Mouse (Mus musculus) embryonic facial prominence, embryonic 10.5 days (tissue): Measurements from ENCODE around the gene Tbc1d19. TPM values are rescaled to one million over a fixed set of nuclear protein-coding genes. Genes with fewer than 3 reads are reported as not detected.

Source experiments
- DNase-seq: peaks from one replicate; pipeline ENCODE4 v3.0.0-alpha.2; 2017; ENCODE audit warnings: low spot score
- H3K27ac ChIP-seq: fragments of 300-500 bp; sonication (generic); replicated peaks from 2 replicates; pipeline ENCODE4 v1.5.1; 2016; ENCODE audit warnings: mild to moderate bottlenecking
- H3K27me3 ChIP-seq: fragments of 300-500 bp; sonication (generic); replicated peaks from 2 replicates; pipeline ENCODE4 v1.6.1; 2016; ENCODE audit warnings: low read depth, mild to moderate bottlenecking; ENCODE audit not compliant: poor library complexity, severe bottlenecking
- H3K36me3 ChIP-seq: fragments of 300-500 bp; sonication (generic); replicated peaks from 2 replicates; pipeline ENCODE4 v1.6.1; 2016; ENCODE audit warnings: mild to moderate bottlenecking, moderate library complexity
- H3K4me1 ChIP-seq: fragments of 300-500 bp; sonication (generic); 2 replicates; pipeline ENCODE4 v1.6.1; 2016
- H3K4me3 ChIP-seq: fragments of 300-500 bp; sonication (generic); 2 replicates; pipeline ENCODE4 v1.5.1; 2016; ENCODE audit warnings: mild to moderate bottlenecking, moderate library complexity
- H3K9me3 ChIP-seq: fragments of 300-500 bp; sonication (generic); 2 replicates; pipeline ENCODE4 v1.6.1; 2016; ENCODE audit warnings: mild to moderate bottlenecking
- WGBS: fragments of 180-500 bp; shearing (Covaris S2); methylation state at CpG from one replicate; pipeline ENCODE4 v1.1.7; 2016; 5-methylcytosine and 5-hydroxymethylcytosine counted together
- polyA plus RNA-seq: library from polyadenylated mRNA; unstranded; fragments of >200 nt; fragmentation: Nextera tagmentation; extraction: Ambion mirVana; gene quantifications from 2 replicates; pipeline ENCODE4 v1.2.1, GENCODE M21; 2016

The Tbc1d19 gene
- polyA plus RNA-seq, 1 experiment from 2014 or later = 46.3 TPM

DNA sequence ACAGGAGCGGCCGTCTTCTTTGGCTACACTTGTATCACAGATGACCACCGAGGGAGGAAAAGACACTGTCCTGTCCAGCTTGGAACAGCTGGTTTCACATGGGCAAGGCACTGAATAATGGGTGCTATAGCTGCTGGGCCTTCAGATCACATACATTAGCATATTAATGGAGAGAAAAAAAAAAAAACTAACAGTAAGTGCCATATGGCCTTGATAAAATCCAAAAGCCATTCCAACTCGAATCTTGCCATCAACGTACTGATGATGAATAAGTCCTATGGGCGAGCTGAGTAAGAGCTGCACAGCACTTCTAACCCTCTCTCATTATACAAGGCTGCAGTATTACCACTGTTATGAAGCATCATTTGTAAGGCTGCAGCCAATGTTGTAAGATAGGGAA is 45.2 kb downstream of the Tbc1d19 start:
- Histone ChIP-seq H3K9me3 (no peaks in the 10 kb centered on the region), H3K4me3 (no peak overlapping the region), H3K36me3 (peaks cover 18% of the 10 kb centered on the region), H3K27ac (no peak overlapping the region), H3K4me1 (no peaks in the 10 kb centered on the region), H3K27me3 (no peaks in the 10 kb centered on the region)
- DNase-seq = no peak
- WGBS = 91% methylated on average over 6 of the region's 6 CpGs

DNA sequence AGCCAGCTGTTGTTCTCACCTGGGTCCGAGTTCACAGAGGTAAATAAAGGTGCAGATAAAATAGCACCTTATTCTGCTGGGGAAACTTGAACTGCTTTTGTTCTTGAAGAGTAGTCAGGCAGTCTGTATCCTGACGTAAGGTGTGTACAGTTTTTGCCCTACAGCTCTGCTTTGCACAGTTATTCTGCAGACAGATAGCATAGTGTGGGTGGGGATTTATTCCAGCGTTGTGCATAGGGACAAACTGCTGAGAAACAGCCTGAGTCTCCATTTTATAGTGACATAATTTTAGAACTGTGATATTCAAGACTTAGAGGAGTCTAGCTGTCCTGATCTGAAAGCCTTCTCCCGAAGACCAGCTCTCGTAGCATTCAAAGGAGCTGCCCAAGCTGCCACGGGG is 46.6 kb downstream of the Tbc1d19 start:
- H3K4me3 ChIP-seq = no peak overlapping the region
- H3K9me3 ChIP-seq = no peaks in the 10 kb centered on the region
- WGBS = 88% methylated on average over 6 of the region's 6 CpGs
- H3K36me3 ChIP-seq = peaks cover 18% of the 10 kb centered on the region
- no peak for DNase-seq
- H3K27ac ChIP-seq = no peak overlapping the region
- no peaks in the 10 kb centered on the region for H3K4me1 ChIP-seq
- H3K27me3 ChIP-seq = no peaks in the 10 kb centered on the region

DNA sequence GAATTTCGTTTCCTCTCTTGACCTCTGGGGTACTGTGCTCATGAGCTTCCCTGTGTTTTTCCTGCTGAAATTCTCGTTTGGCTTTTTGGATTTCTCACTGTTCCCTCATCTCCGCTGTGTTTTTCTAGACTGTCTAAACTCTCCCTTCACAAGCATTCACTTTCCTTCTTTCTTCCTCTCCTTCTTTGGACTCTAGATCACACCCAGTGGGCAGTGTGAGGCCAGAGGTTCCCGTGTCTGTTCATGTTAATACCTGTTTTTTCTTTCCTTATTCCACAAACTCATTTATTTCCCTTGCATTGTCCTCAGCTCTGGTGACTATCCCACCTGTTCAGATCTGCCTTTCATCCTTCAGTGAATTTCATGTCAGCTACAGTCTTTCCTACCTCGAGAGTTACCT is 55.7 kb downstream of the Tbc1d19 start:
- Histone ChIP-seq H3K27ac (no peak overlapping the region), H3K36me3 (0 out of 2 replicates have a peak, but pooled peaks cover 5% of the 10 kb centered on the region), H3K9me3 (no peaks in the 10 kb centered on the region), H3K4me1 (no peaks in the 10 kb centered on the region), H3K27me3 (no peaks in the 10 kb centered on the region), H3K4me3 (no peak overlapping the region)
- DNase-seq = no peak
- 87% methylated on average over 5 of the region's 5 CpGs for WGBS

DNA sequence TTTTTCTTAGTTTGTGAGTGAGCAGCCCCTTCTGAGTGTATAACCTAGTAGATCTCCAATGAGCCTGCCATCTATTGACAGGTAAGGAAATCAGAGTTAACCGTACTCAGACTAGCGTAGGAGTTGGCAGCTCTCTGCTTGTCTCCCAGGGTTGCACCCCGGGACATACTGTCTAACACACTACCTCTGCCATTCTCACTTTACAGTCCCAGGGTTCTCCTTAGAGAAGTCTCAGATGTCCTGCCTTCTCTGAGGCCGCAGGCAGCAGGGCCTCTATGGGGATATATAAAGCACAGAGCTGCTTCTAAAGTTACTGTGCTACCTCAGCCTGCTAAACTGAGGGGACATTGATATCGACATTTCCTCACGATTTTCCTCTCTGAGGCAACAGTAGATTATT is 56.6 kb downstream of the Tbc1d19 start:
- Histone ChIP-seq H3K27me3 (no peaks in the 10 kb centered on the region), H3K27ac (no peak overlapping the region), H3K36me3 (0 out of 2 replicates have a peak, but pooled peaks cover 5% of the 10 kb centered on the region), H3K4me1 (no peaks in the 10 kb centered on the region), H3K4me3 (no peak overlapping the region), H3K9me3 (no peaks in the 10 kb centered on the region)
- DNase-seq = no peak
- WGBS = 82% methylated on average over 6 of the region's 6 CpGs

DNA sequence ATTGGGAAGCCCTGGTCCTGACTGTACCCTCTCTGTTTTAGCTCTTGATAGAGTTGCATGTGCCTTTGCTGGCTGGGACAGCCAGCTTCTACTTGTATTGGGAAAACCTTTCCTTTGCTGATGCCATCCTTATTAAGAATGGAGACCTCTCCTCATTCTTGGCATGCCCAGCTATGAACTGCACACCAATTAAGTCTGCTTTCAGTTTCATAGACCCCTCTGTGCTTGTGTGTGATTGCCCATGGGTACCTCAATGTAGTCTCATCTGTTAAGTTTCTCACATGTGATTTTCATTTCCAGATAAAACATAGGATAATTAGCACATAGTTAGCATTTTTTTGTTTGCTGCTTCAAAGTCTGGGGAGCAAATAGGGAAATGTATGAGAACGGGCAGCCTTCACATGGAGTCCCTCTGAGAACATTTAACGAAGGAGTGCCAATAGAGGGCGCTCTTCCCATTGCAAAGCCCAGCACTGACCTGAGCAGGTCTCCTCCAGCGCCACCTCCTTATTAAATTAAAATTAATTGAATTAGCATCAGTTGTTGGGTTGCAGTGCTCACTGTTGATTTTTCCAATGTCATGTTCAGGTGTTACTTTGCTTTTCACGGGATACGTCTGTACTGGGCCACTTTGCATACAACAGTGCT is 62.4 kb downstream of the Tbc1d19 start:
- DNase-seq = peak; percentile 51
- no peaks in the 10 kb centered on the region for H3K9me3 ChIP-seq
- 28% methylated on average over 6 of the region's 6 CpGs for WGBS
- no peak overlapping the region for H3K4me3 ChIP-seq
- peaks cover 10% of the 10 kb centered on the region; the same call in 1 of the 2 replicates for H3K36me3 ChIP-seq
- H3K27ac ChIP-seq = no peak overlapping the region
- no peaks in the 10 kb centered on the region for H3K27me3 ChIP-seq
- no peaks in the 10 kb centered on the region for H3K4me1 ChIP-seq

DNA sequence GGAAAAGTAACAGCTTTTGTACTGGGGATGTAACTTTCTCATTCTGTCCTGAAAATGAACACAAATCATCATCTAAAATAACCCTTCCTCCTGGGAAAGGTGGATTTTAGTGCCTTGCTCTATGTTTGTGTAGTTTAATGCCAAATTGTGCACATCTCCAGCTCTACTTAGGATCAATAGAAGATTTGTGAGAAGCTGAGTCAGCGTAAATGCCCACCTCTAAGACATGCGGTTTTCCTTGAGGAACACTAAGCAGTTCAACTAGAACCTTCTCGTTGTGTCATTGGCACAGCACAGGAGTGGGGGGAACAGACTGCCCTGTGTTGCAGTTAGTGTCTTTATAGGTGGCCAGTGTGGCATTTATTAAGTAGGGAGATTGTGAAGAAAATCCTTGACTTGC is 65.6 kb downstream of the Tbc1d19 start:
- no peaks in the 10 kb centered on the region for H3K4me1 ChIP-seq
- peaks cover 5% of the 10 kb centered on the region; the same call in 1 of the 2 replicates for H3K36me3 ChIP-seq
- no peaks in the 10 kb centered on the region for H3K9me3 ChIP-seq
- H3K27ac ChIP-seq = no peak overlapping the region
- 91% methylated on average over 3 of the region's 3 CpGs for WGBS
- H3K4me3 ChIP-seq = no peak overlapping the region
- no peaks in the 10 kb centered on the region for H3K27me3 ChIP-seq
- no peak for DNase-seq

DNA sequence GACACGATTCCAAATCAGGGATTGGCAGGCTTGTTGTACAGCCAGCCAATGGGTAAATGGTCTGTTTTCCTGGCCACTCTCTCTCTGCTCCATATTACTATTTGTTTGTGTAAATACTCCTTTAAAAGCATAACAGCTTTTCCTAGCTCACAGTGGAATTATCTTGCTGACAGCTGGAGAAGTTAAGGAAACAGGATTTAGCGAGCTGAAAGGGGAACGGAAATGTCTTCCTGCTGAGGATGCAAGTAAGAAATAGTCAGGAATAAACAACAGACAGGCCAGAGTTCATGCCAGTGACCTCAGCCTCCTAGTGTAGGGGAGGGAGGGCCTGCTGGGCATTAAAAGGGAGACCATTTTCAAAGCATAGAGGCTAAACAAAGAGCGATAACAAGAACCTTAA is 71.3 kb downstream of the Tbc1d19 start:
- H3K4me3 ChIP-seq = no peak overlapping the region
- H3K27ac ChIP-seq = no peak overlapping the region
- WGBS = 55% methylated on average over 4 of the region's 4 CpGs
- H3K4me1 ChIP-seq = 0 out of 2 replicates have a peak, but pooled peaks cover 4% of the 10 kb centered on the region
- H3K9me3 ChIP-seq = no peaks in the 10 kb centered on the region
- no peak for DNase-seq
- peaks cover 4% of the 10 kb centered on the region for H3K36me3 ChIP-seq
- H3K27me3 ChIP-seq = no peaks in the 10 kb centered on the region

DNA sequence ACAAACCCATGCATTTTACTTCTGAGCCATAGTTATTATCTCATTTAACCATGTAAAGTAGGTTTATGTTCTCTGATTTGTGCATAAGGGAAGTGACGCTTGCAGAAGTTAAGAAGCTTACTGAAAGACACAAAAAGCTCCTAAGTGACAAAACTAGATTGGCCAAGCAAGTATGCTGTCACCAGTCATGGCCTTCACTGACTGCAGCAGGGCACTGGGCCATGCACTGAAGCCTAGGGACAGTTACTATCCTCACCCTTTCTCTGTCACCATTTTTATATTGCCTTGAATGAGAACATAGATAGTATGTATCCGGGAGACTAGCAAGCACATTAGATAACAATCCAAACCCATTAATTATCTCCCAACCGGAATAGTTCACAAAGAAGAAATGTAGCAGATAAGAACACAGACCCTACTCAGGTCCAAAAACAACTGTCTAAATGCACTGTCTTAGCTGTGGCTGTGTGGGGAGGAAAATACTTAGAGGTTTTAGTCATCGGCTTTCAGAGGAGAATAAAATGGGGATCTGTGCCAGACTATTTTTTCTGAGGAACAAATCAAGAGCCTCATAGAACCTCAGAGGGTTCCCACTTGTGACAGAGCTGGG is 72.1 kb downstream of the Tbc1d19 start:
- Histone ChIP-seq H3K4me1 (0 out of 2 replicates have a peak, but pooled peaks cover 4% of the 10 kb centered on the region), H3K4me3 (no peak overlapping the region), H3K27me3 (no peaks in the 10 kb centered on the region), H3K36me3 (peaks cover 4% of the 10 kb centered on the region), H3K27ac (no peak overlapping the region), H3K9me3 (no peaks in the 10 kb centered on the region)
- 89% methylated on average over 4 of the region's 4 CpGs for WGBS
- no peak for DNase-seq

DNA sequence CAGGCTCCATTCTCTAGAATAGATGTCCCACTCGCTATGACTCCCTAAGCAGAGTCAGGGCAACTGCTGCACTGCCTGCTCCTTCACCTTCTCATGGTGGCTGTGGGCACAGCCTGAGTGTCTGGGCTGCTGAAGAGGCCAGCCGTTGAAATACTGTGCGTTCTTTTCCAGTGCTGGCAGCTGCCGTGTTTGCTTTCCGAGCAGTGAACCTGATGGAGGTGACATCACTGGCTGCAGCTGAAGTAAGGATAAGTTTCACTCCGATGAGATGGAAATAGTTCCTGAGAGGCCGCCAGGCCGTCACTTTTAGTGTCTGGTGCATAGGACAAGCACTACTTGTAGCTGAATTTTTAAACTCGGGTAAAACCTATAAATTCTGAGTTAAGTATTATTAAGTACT is 92.0 kb downstream of the Tbc1d19 start:
- no peak overlapping the region for H3K4me3 ChIP-seq
- no peaks in the 10 kb centered on the region for H3K4me1 ChIP-seq
- no peak overlapping the region for H3K27ac ChIP-seq
- no peaks in the 10 kb centered on the region for H3K27me3 ChIP-seq
- DNase-seq = peak; percentile 25
- 70% methylated on average over 9 of the region's 9 CpGs for WGBS
- H3K36me3 ChIP-seq = peaks cover 31% of the 10 kb centered on the region
- H3K9me3 ChIP-seq = no peaks in the 10 kb centered on the region

DNA sequence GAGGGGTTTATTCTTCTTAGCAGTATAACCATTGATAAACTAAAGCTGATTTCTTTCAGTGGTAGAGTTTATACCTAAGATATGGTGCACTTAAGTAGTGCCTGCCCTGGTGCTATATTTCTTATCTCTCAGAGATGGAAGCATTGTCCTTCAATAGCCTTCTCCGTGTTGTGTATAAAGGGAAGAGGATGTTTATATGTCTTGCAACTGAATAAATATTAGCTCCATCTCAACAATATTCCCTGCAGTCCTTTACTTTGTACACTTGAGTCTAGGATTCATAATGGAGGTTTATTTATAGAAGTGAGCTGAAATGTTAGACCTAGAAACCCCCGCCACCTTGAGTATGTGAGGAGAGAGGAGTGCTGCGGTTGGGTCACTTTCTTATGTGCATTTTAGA is 93.4 kb downstream of the Tbc1d19 start:
- no peak overlapping the region for H3K27ac ChIP-seq
- 88% methylated on average over 3 of the region's 3 CpGs for WGBS

DNA sequence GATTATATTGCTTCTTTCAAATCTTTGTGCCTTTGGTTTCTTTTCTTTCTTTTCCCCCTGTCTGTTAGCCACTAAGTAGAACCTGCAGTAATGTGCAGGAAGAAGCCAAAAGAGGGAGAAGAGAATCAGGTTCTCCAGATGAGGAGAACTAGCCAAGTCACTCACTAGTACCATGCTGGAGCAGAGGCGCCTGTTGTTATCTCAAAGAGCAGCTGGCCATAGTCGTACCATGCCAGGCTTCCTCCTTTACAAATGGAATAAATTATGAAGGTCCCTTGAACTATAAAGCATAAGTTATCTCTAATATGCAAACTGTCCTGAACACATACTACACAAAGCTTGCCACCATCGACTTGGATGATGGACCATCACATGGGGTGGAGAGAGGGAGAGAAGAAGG is 99.8 kb downstream of the Tbc1d19 start:
- H3K9me3 ChIP-seq = peaks cover 11% of the 10 kb centered on the region; the same call in 1 of the 2 replicates
- no peak for DNase-seq
- H3K27ac ChIP-seq = no peak overlapping the region
- H3K4me3 ChIP-seq = no peak overlapping the region
- H3K36me3 ChIP-seq = peaks cover 15% of the 10 kb centered on the region; the same call in 1 of the 2 replicates
- no peaks in the 10 kb centered on the region for H3K27me3 ChIP-seq
- H3K4me1 ChIP-seq = no peaks in the 10 kb centered on the region
- 88% methylated on average over 3 of the region's 3 CpGs for WGBS

More for the DNA sequence above, 93.4 kb downstream of the Tbc1d19 start:
- H3K36me3 ChIP-seq = peaks cover 28% of the 10 kb centered on the region
- H3K27me3 ChIP-seq = no peaks in the 10 kb centered on the region
- DNase-seq = no peak
- no peaks in the 10 kb centered on the region for H3K4me1 ChIP-seq
- no peaks in the 10 kb centered on the region for H3K9me3 ChIP-seq
- no peak overlapping the region for H3K4me3 ChIP-seq

DNA sequence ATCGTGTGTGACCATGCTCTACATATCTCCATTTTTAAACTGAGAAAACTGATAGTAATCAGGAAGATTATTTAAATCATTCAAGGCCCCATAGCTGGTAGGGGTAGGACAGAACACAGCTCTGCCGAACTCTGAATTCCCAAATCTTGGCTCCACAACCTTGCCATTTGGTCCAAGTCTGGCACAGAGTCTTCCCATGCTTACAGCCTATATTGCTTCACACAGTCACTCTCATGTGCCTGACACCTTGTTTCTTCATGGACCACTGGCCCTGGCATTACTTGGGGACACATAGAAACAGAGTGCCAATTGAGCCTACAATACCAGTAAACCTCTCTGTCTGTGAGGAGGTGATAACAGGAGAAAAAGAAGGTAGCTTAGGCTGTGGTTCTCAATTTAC is 111.0 kb downstream of the Tbc1d19 start:
- DNase-seq = no peak
- peaks cover 13% of the 10 kb centered on the region for H3K4me1 ChIP-seq
- H3K9me3 ChIP-seq = 0 out of 2 replicates have a peak, but pooled peaks cover 4% of the 10 kb centered on the region
- no peak overlapping the region for H3K27ac ChIP-seq
- no peaks in the 10 kb centered on the region for H3K36me3 ChIP-seq
- 88% methylated on average over 2 of the region's 2 CpGs for WGBS
- H3K27me3 ChIP-seq = no peaks in the 10 kb centered on the region
- no peak overlapping the region for H3K4me3 ChIP-seq
